Mouse (Mus musculus): Measurements from ENCODE around the gene Fbxo2. TPM values are rescaled to one million over a fixed set of nuclear protein-coding genes. Genes with fewer than 3 reads are reported as not detected.
A peak's percentile ranks its signal among the peaks of the same experiment; 100 is the strongest.
"Not testable (repeated sequence)": the region's sequence is repeated elsewhere in the genome, so short reads cannot be mapped to it uniquely, and the experiment has no call there.

Gene Fbxo2
- polyA plus RNA-seq (2015; fragmentation: Nextera tagmentation; extraction: Ambion mirVana) = 5.5 and 5.9 TPM in 2 replicates

DNA sequence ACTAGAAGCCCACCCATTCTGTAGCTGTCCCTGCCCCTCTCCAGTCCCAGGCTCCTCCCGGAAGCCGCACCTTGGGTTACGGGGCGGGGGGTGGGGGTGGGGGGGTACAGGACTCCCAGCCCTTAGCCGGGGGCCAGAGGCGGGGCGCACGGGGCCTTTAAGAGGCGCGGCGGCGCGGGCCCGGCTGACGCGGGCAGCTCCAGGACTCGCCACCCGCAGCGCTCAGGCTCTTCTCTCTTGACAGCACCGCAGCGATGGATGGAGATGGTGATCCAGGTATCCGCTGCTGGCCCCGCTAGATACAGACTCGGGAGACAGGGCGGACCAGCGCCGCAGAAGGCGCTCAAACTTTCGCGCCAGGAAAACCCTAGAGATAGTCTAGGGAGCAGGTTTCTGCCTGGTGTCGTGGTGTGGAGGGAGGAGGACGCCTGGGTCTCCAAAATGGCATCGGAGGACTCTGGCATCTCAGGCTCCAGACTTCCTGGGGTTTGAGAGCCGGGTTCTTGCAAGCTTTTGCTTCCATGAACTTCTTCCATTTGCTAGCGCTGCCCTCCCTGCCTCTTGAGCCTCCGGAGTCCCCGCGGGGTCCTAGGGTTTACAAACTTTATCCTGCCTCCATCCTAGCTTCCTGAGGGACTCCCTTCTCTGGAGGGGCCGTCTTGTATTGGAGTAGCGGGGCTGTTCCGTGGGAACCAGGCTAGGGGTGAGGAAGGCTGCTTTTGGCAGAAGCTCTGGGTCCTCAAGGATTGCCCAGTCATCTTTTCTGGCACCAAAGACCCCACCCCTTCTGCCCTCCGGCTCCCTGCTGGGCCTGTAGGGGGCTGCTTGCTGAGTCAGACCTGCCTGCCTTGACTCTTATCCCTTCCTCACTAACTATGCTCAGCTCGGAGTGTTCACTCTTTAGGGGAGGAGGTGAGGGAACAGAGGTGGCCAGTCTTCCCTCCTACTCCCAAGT lies at the start of gene Fbxo2, which contains the start of gene Fbxo44:
Fbxo2 (plus strand) TSS at position 186 of the 955 bp plus-strand sequence.
Fbxo44 (minus strand) TSS at position 47 of the 955 bp plus-strand sequence.
- ATAC-seq (ENCODE audit: low FRiP score, low read depth) = peak; percentile 76
- Histone ChIP-seq H3K4me3 (peak within 1 kb of the TSS; percentile 68), H3K9me3 (no peaks in the 10 kb centered on the region), H3K4me2 (replicated peaks) (peak within 1 kb of the TSS; percentile 97), H3K27me3 (peaks cover 56% of the 10 kb centered on the region), H3K27ac (peak within 1 kb of the TSS; percentile 44; the same call in 1 of the 2 replicates), H3K36me3 (peaks cover 21% of the 10 kb centered on the region), H3K4me1 (peaks cover 41% of the 10 kb centered on the region), H3K9ac (peak within 1 kb of the TSS; percentile 74)
- WGBS = under 1% methylated on average over 43 of the region's 43 CpGs

DNA sequence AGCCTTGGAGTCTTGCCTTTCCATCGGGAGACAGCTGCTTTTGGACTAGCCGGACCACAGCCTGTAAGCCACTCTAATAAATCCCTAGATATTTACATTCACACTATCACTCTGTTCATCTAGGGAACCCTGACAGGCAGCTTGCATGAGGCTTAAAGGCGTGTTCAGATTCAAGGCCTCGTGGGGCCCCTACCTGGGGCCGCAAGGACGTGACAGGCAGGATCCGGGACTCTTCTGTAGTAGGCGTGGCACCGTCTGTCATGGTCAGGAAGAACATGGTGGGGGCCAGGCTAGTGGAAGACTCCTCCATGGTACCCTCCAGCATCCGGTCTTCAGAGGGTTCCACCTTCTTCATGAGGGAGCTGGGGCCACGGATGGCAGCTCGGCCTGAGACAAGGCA lies 47.9 kb upstream of the Fbxo2 start:
- Histone ChIP-seq H3K4me3 (no peak overlapping the region), H3K36me3 (no peaks in the 10 kb centered on the region), H3K9ac (no peak overlapping the region), H3K4me2 (replicated peaks) (no peak overlapping the region), H3K9me3 (0 out of 2 replicates have a peak, but pooled peaks cover 4% of the 10 kb centered on the region), H3K27ac (no peak overlapping the region), H3K4me1 (peaks cover 21% of the 10 kb centered on the region), H3K27me3 (peaks cover 12% of the 10 kb centered on the region; the same call in 1 of the 2 replicates)
- no peak for ATAC-seq (ENCODE audit: low FRiP score, low read depth)
- WGBS = 82% methylated on average over 12 of the region's 12 CpGs

DNA sequence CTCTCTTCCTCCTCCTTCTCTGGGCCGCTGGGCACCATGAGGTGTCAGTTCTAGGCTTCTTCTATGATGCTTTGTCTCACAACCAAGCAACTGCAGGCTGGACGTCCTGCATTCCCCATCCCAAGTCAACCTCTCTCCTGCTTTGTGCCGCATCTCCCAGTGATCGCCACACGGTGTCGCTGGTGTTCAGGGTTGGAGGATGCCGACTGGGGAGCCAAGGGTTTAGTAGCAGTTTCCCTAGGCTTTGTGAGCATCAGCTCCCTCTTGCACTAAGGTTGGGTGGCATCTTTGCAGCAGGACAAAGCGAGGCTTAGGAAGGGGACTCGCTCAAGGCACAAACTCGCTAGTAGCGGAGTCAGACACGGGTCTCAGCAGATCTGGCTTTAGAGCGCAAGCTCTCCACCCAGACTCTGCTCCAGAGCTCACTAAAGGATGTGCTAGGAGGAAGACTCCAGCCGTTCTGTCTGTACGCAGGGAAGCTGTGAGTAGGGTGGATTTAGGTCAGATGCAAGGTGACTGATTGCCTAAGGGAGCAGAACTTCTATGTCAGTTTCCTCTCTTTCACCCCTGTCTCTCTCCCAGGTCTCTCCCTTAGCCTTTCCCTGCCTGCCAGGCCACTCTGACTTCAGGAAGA lies 45.5 kb upstream of the Fbxo2 start:
- 0 out of 2 replicates have a peak, but pooled peaks cover 4% of the 10 kb centered on the region for H3K9me3 ChIP-seq
- ATAC-seq (ENCODE audit: low FRiP score, low read depth) = peak; percentile 35; the same call in 1 of the 2 replicates
- H3K4me1 ChIP-seq = peaks cover 10% of the 10 kb centered on the region
- peak overlapping the region; percentile 39 for H3K4me2 ChIP-seq (replicated peaks)
- no peaks in the 10 kb centered on the region for H3K27me3 ChIP-seq
- H3K36me3 ChIP-seq = no peaks in the 10 kb centered on the region
- WGBS = 6% methylated on average over 15 of the region's 15 CpGs
- peak overlapping the region; percentile 4 for H3K4me3 ChIP-seq
- H3K9ac ChIP-seq = peak overlapping the region; percentile 50
- H3K27ac ChIP-seq = no peak overlapping the region; the same call in 1 of the 2 replicates

DNA sequence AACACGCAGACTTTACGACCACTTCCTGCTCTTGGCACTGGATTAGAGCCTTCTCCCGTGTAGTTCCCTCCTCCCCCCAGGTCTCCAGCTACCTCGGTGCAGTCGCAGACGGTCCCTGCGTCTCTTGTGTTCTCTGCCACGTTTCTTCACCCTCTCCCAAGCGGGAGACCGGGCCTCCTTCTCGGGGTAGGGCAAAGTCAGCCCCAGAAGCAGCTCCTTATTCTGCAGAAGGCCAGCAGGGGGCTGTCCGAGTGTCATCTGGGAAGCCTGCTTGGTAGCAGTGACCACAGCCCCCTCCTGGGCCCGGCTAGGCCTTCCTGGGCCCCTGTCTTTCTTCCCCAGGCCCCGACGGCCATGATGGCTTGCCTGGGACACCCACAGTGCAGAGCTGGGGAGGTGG lies 45.0 kb upstream of the Fbxo2 start:
- H3K9me3 ChIP-seq = 0 out of 2 replicates have a peak, but pooled peaks cover 4% of the 10 kb centered on the region
- H3K9ac ChIP-seq = peak overlapping the region; percentile 50
- no peak; the same call in 1 of the 2 replicates for ATAC-seq (ENCODE audit: low FRiP score, low read depth)
- no peak overlapping the region; the same call in 1 of the 2 replicates for H3K27ac ChIP-seq
- no peaks in the 10 kb centered on the region for H3K36me3 ChIP-seq
- peak overlapping the region; percentile 4; the same call in 1 of the 2 replicates for H3K4me3 ChIP-seq
- WGBS = 5% methylated on average over 15 of the region's 15 CpGs
- peak overlapping the region; percentile 39 for H3K4me2 ChIP-seq (replicated peaks)
- peaks cover 10% of the 10 kb centered on the region for H3K4me1 ChIP-seq
- H3K27me3 ChIP-seq = no peaks in the 10 kb centered on the region

DNA sequence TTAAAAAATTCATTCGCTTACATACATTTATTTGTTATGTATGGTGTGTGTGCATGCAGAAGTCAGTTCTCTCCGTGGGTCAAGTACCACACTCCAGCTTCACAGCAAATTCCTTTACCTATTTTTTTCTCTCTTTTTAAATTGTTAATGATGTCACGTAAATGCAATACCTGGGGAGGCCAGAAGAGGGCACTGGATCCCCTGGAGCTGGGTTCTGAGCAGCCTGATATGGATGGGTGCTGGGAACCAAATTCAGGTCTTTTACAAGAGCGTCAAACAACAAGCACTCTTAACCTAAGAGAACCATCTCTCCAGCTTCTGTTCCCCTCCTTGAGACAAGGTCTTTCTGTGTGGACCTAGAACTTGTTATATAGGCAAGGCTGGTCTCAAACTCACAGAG lies 43.8 kb upstream of the Fbxo2 start:
- Histone ChIP-seq H3K4me3 (no peak overlapping the region), H3K27me3 (no peaks in the 10 kb centered on the region), H3K4me2 (replicated peaks) (no peak overlapping the region), H3K36me3 (no peaks in the 10 kb centered on the region), H3K27ac (no peak overlapping the region), H3K9me3 (0 out of 2 replicates have a peak, but pooled peaks cover 4% of the 10 kb centered on the region), H3K9ac (no peak overlapping the region), H3K4me1 (peaks cover 10% of the 10 kb centered on the region)
- 82% methylated on average over 4 of the region's 4 CpGs for WGBS
- ATAC-seq (ENCODE audit: low FRiP score, low read depth) = no peak

DNA sequence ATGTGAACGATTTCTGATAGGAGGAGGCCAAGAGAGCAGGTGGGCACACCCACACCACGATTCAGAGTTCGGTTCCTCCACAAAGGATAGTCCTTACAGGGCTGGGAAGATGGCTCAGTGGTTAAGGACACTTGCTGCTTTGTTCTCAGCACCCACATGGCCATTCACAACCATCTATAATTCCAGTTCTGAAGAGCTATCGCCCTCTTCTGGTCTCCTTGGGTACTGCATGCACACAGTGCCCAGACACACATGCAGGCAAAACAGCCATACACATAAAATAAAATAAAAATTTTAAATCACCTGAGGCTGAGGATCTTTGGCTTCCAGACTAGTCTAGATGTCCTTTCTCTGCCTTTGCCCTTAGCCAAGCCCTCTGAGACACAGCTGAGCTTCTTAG lies 43.0 kb upstream of the Fbxo2 start:
- Histone ChIP-seq H3K9me3 (0 out of 2 replicates have a peak, but pooled peaks cover 4% of the 10 kb centered on the region), H3K27me3 (no peaks in the 10 kb centered on the region), H3K4me1 (peaks cover 15% of the 10 kb centered on the region), H3K27ac (no peak overlapping the region), H3K9ac (no peak overlapping the region), H3K4me2 (replicated peaks) (no peak overlapping the region), H3K36me3 (no peaks in the 10 kb centered on the region), H3K4me3 (no peak overlapping the region)
- WGBS = 80% methylated on average over 4 of the region's 4 CpGs
- no peak for ATAC-seq (ENCODE audit: low FRiP score, low read depth)

DNA sequence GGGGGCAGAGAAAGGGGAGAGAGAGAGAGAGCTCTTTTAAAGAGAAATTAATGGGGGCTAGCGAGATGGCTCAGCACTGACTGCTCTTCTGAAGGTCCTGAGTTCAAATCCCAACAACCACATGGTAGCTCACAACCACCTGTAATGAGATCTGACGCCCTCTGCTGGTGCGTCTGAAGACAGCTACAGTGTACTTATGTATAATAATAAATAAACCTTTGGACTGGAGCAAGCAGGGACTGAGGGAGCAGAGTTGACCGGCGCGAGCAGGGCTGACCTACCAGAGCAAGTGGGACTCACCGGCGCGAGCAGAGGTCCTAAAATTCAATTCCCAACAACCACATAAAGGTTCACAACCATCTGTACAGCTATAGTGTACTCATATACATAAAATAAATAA lies 40.8 kb upstream of the Fbxo2 start:
- not testable (repeated sequence) for H3K9ac ChIP-seq; H3K4me3 ChIP-seq; H3K9me3 ChIP-seq; ATAC-seq (ENCODE audit: low FRiP score, low read depth); H3K4me2 ChIP-seq (replicated peaks); H3K36me3 ChIP-seq; H3K27ac ChIP-seq; H3K27me3 ChIP-seq
- 85% methylated on average over 9 of the region's 9 CpGs for WGBS
- H3K4me1 ChIP-seq = peaks cover 20% of the 10 kb centered on the region

DNA sequence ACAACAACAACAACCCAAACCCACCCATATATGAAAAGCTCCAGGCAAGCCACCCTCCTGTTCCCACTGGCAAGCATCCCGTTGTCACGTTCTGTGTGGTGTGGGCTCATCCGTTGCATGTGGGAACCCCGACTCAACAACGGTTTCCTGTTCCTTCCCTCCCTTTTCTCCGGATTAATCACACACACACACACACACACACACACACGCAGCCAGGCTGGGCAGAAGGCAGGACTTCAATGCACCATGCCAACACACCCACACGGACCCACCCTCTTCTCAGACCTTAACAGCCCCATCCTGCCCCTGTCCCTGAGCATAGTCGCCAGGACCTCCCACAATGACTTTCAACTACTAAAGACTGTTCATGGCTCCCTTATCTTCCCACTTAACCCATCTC lies 39.9 kb upstream of the Fbxo2 start:
- 79% methylated on average over 9 of the region's 9 CpGs for whole genome bisulfite sequencing
- Histone ChIP-seq H3K36me3 (no peaks in the 10 kb centered on the region), H3K4me1 (peaks cover 13% of the 10 kb centered on the region), H3K9ac (no peak overlapping the region), H3K27me3 (no peaks in the 10 kb centered on the region), H3K27ac (no peak overlapping the region), H3K9me3 (0 out of 2 replicates have a peak, but pooled peaks cover 4% of the 10 kb centered on the region), H3K4me3 (no peak overlapping the region), H3K4me2 (replicated peaks) (no peak overlapping the region)
- ATAC-seq (ENCODE audit: low FRiP score, low read depth) = no peak

DNA sequence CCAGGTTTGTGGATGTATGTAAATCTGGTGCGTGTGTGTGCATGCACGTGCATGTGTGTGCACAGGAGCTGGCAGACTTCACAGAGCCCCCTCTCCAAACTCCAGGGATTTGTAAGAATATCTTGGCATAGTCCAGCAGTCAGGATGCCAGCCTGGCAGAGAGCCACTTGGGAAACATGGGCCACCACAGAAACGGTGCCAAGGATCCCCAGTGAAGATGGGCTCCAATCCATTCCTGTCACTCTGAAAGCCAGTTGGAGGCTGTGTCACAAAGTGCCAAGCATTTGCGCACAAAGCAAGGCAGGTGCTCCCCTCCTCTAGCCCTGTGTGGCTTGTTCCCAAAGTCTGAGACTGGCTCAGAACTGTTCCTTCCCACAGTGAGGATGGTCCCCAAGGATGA lies 39.1 kb upstream of the Fbxo2 start:
- no peaks in the 10 kb centered on the region for H3K27me3 ChIP-seq
- H3K9ac ChIP-seq = no peak overlapping the region
- H3K27ac ChIP-seq = no peak overlapping the region
- H3K9me3 ChIP-seq = 0 out of 2 replicates have a peak, but pooled peaks cover 4% of the 10 kb centered on the region
- ATAC-seq (ENCODE audit: low FRiP score, low read depth) = no peak
- H3K4me1 ChIP-seq = peaks cover 13% of the 10 kb centered on the region
- no peak overlapping the region for H3K4me2 ChIP-seq (replicated peaks)
- no peak overlapping the region for H3K4me3 ChIP-seq
- H3K36me3 ChIP-seq = no peaks in the 10 kb centered on the region
- 85% methylated on average over 4 of the region's 4 CpGs for WGBS

DNA sequence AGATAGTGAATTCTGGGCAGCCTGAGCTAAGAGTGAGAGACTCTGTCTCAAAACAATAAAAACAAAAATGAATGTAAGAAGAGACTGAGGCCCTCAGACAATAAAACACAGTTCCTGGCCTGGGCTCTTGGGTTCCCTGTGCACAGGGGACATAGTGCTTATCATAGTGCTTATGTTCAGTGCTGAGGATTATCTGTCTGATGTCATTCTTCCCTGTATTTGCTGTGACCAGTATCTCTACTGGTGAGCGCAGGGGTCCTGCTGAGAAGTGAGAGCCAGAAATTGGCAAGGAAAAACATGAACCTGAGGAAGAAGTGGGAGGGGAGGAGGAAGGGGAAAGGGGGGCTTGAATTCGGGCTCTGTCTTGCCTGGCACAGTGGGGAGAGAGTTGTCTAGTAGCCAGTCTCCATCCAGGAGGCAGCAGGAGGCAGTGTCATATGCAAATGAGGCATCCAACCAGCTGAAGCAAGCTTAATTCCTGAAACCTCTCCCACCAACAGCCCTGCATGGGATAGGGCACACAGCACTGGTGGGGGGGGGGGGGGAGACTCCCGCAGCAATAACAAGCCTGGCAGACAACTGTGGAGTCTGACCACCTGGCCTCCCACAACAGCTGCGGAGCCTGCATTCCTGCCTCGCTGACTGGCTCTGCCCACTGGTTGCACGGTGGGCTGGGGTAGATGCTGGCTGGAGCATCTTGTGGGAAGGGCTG lies 38.3 kb upstream of the Fbxo2 start:
- Histone ChIP-seq H3K27me3 (no peaks in the 10 kb centered on the region), H3K9ac (peak overlapping the region; percentile 25; the same call in 1 of the 2 replicates), H3K9me3 (no peaks in the 10 kb centered on the region), H3K4me1 (peaks cover 16% of the 10 kb centered on the region), H3K36me3 (no peaks in the 10 kb centered on the region), H3K27ac (peak overlapping the region; percentile 39; the same call in 1 of the 2 replicates), H3K4me3 (no peak overlapping the region), H3K4me2 (replicated peaks) (peak overlapping the region; percentile 11; the same call in 1 of the 2 replicates)
- WGBS = 4% methylated on average over 6 of the region's 6 CpGs
- ATAC-seq (ENCODE audit: low FRiP score, low read depth) = peak; percentile 86

DNA sequence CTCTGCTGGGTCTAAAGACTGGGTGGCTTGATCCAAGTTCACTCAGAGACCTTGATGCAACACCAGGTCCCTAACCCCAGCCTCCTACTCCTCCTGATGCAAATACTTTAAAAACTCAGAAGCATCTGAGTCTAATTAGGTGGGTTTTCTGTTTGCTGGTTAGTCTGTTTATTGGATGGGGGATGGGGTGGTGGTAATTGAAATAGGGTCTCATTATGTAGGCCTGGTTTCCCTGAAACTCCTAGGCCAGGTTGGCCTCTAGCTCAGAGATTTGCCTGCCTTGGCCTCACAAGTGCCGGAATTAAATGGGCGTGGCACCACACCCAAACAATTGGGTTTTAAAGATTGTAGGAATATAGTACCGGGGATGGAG lies 37.7 kb upstream of the Fbxo2 start:
- peak; percentile 12; the same call in 1 of the 2 replicates for ATAC-seq (ENCODE audit: low FRiP score, low read depth)
- Histone ChIP-seq H3K9me3 (no peaks in the 10 kb centered on the region), H3K4me1 (peaks cover 16% of the 10 kb centered on the region), H3K4me2 (replicated peaks) (peak overlapping the region; percentile 11; the same call in 1 of the 2 replicates), H3K36me3 (no peaks in the 10 kb centered on the region), H3K4me3 (no peak overlapping the region), H3K27me3 (no peaks in the 10 kb centered on the region), H3K27ac (peak overlapping the region; percentile 39; the same call in 1 of the 2 replicates), H3K9ac (peak overlapping the region; percentile 25; the same call in 1 of the 2 replicates)
- WGBS = 29% methylated on average over 3 of the region's 3 CpGs
